Mouse (Mus musculus): ENCODE measurements around the gene Gm49325. TPM values are rescaled to one million over a fixed set of nuclear protein-coding genes. Genes with fewer than 3 reads are reported as not detected.

Gm49325 gene
- 1.8 and 4.5 TPM in 2 replicates for polyA plus RNA-seq (2014; fragmentation: Nextera tagmentation; extraction: Ambion mirVana)

- H3K4me2 ChIP-seq, result peak within 1 kb of the TSS; percentile 97
- WGBS, result under 1% methylated on average over 119 of the region's 119 CpGs
- H3K36me3 ChIP-seq (ENCODE audit: control insufficient read depth, insufficient read depth, low read length), result peaks cover 20% of the 10 kb centered on the region
- peaks cover 13% of the 10 kb centered on the region for H3K4me1 ChIP-seq (replicated peaks; ENCODE audit: control insufficient read depth, insufficient read depth, low read length)
- no peaks in the 10 kb centered on the region for H3K27me3 ChIP-seq (replicated peaks; ENCODE audit: control insufficient read depth, insufficient read depth, low read length)
- peak within 1 kb of the TSS; percentile 98 for H3K27ac ChIP-seq (ENCODE audit: low read depth, low read length)
- H3K4me3 ChIP-seq (ENCODE audit: low read depth, low read length), result peak within 1 kb of the TSS; percentile 85
- peak within 1 kb of the TSS; percentile 94 for H3K9ac ChIP-seq (ENCODE audit: low read depth, low read length)
- ATAC-seq (replicated peaks; ENCODE audit: low FRiP score), result peak; percentile 87
- H3K9me3 ChIP-seq (ENCODE audit: control insufficient read depth, low read length), result no peaks in the 10 kb centered on the region
- peak; percentile 99 for DNase-seq (ENCODE audit: low spot score)
These were observed at the start of gene Gm49325, which contains the start of gene Sumo3 for GRCm38 (mm10) chr10:77605908-77606826. Gene Gm49325 (plus strand): TSS chr10:77606197. Gene Sumo3 (plus strand): TSS chr10:77606097.

DNA sequence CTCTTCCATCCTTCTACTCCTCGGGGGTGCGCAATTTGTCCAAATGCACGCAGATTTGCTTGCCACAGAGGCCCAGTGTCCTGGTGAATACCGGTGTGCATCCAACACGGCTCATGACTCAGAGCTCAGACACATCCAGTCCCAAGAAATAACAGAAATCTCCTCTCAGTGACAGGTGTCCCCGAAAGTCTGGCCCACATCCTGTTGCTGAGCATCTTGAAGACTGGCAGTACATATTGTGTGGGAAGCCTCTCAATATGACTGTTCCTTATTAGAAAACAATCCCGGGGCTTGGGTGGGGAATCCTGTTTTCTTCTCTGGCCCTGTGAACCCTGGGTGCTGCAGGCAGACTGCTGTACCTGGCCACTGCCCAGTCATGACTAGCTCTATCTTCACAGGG lies 49.4 kb upstream of the Gm49325 start:
- Histone ChIP-seq H3K36me3 (ENCODE audit: control insufficient read depth, insufficient read depth, low read length) (no peaks in the 10 kb centered on the region), H3K9me3 (ENCODE audit: control insufficient read depth, low read length) (no peaks in the 10 kb centered on the region), H3K4me1 (replicated peaks; ENCODE audit: control insufficient read depth, insufficient read depth, low read length) (peaks cover 10% of the 10 kb centered on the region), H3K4me3 (ENCODE audit: low read depth, low read length) (no peak overlapping the region), H3K27me3 (replicated peaks; ENCODE audit: control insufficient read depth, insufficient read depth, low read length) (no peaks in the 10 kb centered on the region), H3K9ac (ENCODE audit: low read depth, low read length) (no peak overlapping the region), H3K27ac (ENCODE audit: low read depth, low read length) (no peak overlapping the region), H3K4me2 (no peak overlapping the region)
- WGBS, result 94% methylated on average over 7 of the region's 7 CpGs
- no peak for ATAC-seq (replicated peaks; ENCODE audit: low FRiP score)
- no peak for DNase-seq (ENCODE audit: low spot score)

DNA sequence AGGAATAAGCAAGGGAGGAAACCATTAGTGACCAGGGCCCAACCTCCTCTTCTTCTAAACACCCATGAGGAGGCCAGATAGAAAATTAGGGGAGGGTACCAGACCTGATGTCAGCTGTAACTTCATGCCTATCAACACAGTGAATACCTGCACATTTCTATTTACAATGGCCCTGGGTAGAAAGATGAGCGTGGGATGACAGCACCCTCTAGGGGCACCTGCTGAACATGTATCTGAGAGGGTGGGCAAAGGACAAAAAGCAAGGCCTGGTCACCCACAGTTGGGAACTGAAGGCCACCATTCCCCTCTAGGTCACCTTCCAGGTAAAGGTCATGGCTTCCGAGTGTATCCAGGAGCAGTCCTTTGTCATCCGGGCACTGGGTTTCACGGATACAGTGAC lies 48.4 kb upstream of the Gm49325 start:
- Histone ChIP-seq H3K27ac (ENCODE audit: low read depth, low read length) (no peak overlapping the region), H3K9ac (ENCODE audit: low read depth, low read length) (no peak overlapping the region), H3K9me3 (ENCODE audit: control insufficient read depth, low read length) (no peaks in the 10 kb centered on the region), H3K4me1 (replicated peaks; ENCODE audit: control insufficient read depth, insufficient read depth, low read length) (peaks cover 10% of the 10 kb centered on the region), H3K4me2 (no peak overlapping the region), H3K4me3 (ENCODE audit: low read depth, low read length) (no peak overlapping the region), H3K36me3 (ENCODE audit: control insufficient read depth, insufficient read depth, low read length) (no peaks in the 10 kb centered on the region), H3K27me3 (replicated peaks; ENCODE audit: control insufficient read depth, insufficient read depth, low read length) (no peaks in the 10 kb centered on the region)
- WGBS, result 79% methylated on average over 4 of the region's 4 CpGs
- ATAC-seq (replicated peaks; ENCODE audit: low FRiP score) (no peak), DNase-seq (ENCODE audit: low spot score) (no peak)

- WGBS, result 88% methylated on average over 11 of the region's 11 CpGs
- Histone ChIP-seq H3K9ac (ENCODE audit: low read depth, low read length) (no peak overlapping the region), H3K9me3 (ENCODE audit: control insufficient read depth, low read length) (no peaks in the 10 kb centered on the region), H3K27ac (ENCODE audit: low read depth, low read length) (no peak overlapping the region), H3K4me1 (replicated peaks; ENCODE audit: control insufficient read depth, insufficient read depth, low read length) (peaks cover 10% of the 10 kb centered on the region), H3K4me3 (ENCODE audit: low read depth, low read length) (no peak overlapping the region), H3K27me3 (replicated peaks; ENCODE audit: control insufficient read depth, insufficient read depth, low read length) (no peaks in the 10 kb centered on the region), H3K36me3 (ENCODE audit: control insufficient read depth, insufficient read depth, low read length) (no peaks in the 10 kb centered on the region), H3K4me2 (no peak overlapping the region)
- no peak for ATAC-seq (replicated peaks; ENCODE audit: low FRiP score)
- no peak for DNase-seq (ENCODE audit: low spot score)
These were observed 45.9 kb upstream of the Gm49325 start for GRCm38 (mm10) chr10:77560090-77560489.

GRCm38 (mm10) chr10:77560830-77561229 lies 45.2 kb upstream of the Gm49325 start:
- peak overlapping the region; percentile 48 for H3K27ac ChIP-seq (ENCODE audit: low read depth, low read length)
- DNase-seq (ENCODE audit: low spot score), result no peak
- ATAC-seq (replicated peaks; ENCODE audit: low FRiP score), result peak; percentile 57; the same call in 1 of the 2 replicates
- H3K4me1 ChIP-seq (replicated peaks; ENCODE audit: control insufficient read depth, insufficient read depth, low read length), result peaks cover 10% of the 10 kb centered on the region
- H3K4me2 ChIP-seq, result no peak overlapping the region
- H3K27me3 ChIP-seq (replicated peaks; ENCODE audit: control insufficient read depth, insufficient read depth, low read length), result no peaks in the 10 kb centered on the region
- no peaks in the 10 kb centered on the region for H3K9me3 ChIP-seq (ENCODE audit: control insufficient read depth, low read length)
- no peaks in the 10 kb centered on the region for H3K36me3 ChIP-seq (ENCODE audit: control insufficient read depth, insufficient read depth, low read length)
- 81% methylated on average over 9 of the region's 9 CpGs for WGBS
- H3K4me3 ChIP-seq (ENCODE audit: low read depth, low read length), result no peak overlapping the region
- no peak overlapping the region for H3K9ac ChIP-seq (ENCODE audit: low read depth, low read length)

DNA sequence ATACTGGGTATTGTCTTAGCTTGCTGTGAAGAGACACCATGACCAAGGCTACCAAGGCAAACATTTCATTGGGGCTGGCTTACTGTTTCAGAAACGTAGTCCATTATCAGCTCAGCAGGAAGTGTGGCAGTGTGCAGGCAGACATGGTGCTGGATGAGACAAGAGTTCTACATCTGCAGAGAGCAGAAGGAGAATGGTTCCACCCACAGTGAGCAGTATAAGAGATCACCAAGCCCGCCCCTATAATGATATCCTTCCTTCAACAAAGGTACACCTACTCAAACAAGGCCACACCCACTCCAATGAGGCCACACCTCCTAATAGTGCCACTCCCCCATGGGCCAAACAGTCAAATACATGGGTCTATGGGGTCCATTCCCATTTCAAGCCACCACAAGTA lies 44.5 kb upstream of the Gm49325 start:
- no peak overlapping the region for H3K4me2 ChIP-seq
- no peak overlapping the region for H3K9ac ChIP-seq (ENCODE audit: low read depth, low read length)
- no peak overlapping the region for H3K4me3 ChIP-seq (ENCODE audit: low read depth, low read length)
- ATAC-seq (replicated peaks; ENCODE audit: low FRiP score), result peak; percentile 71
- H3K27me3 ChIP-seq (replicated peaks; ENCODE audit: control insufficient read depth, insufficient read depth, low read length), result no peaks in the 10 kb centered on the region
- H3K4me1 ChIP-seq (replicated peaks; ENCODE audit: control insufficient read depth, insufficient read depth, low read length), result peaks cover 10% of the 10 kb centered on the region
- H3K36me3 ChIP-seq (ENCODE audit: control insufficient read depth, insufficient read depth, low read length), result no peaks in the 10 kb centered on the region
- no peak for DNase-seq (ENCODE audit: low spot score)
- peak overlapping the region; percentile 48; the same call in 1 of the 2 replicates for H3K27ac ChIP-seq (ENCODE audit: low read depth, low read length)
- H3K9me3 ChIP-seq (ENCODE audit: control insufficient read depth, low read length), result no peaks in the 10 kb centered on the region
- 47% methylated on average over 2 of the region's 2 CpGs for WGBS

GRCm38 (mm10) chr10:77565005-77565404 lies 41.0 kb upstream of the Gm49325 start:
- H3K27ac ChIP-seq (ENCODE audit: low read depth, low read length), result no peak overlapping the region
- peaks cover 10% of the 10 kb centered on the region for H3K4me1 ChIP-seq (replicated peaks; ENCODE audit: control insufficient read depth, insufficient read depth, low read length)
- no peak overlapping the region for H3K4me2 ChIP-seq
- DNase-seq (ENCODE audit: low spot score), result no peak
- H3K36me3 ChIP-seq (ENCODE audit: control insufficient read depth, insufficient read depth, low read length), result no peaks in the 10 kb centered on the region
- H3K4me3 ChIP-seq (ENCODE audit: low read depth, low read length), result no peak overlapping the region
- H3K27me3 ChIP-seq (replicated peaks; ENCODE audit: control insufficient read depth, insufficient read depth, low read length), result no peaks in the 10 kb centered on the region
- H3K9me3 ChIP-seq (ENCODE audit: control insufficient read depth, low read length), result no peaks in the 10 kb centered on the region
- H3K9ac ChIP-seq (ENCODE audit: low read depth, low read length), result no peak overlapping the region
- 72% methylated on average over 8 of the region's 8 CpGs for WGBS
- no peak for ATAC-seq (replicated peaks; ENCODE audit: low FRiP score)

DNA sequence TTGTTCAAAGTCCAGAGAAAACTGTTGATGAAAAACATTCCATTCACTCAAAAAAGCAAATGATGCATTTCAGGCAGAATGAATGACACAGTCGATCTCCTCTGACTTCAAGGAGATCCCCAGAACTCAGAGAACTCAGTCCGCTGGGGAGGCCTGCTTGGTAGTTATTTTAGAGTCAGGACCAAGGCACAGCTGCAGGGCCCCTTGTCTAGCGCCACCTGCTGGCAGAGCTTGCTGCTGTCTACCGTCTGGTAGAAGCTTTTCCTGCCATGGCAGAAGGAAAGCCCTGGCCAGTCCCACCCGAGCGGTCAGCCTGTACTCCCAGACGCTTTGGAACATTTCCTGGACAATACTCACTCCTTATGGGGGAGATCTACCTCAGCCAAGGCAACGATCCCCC lies 39.3 kb upstream of the Gm49325 start:
- no peaks in the 10 kb centered on the region for H3K9me3 ChIP-seq (ENCODE audit: control insufficient read depth, low read length)
- no peaks in the 10 kb centered on the region for H3K36me3 ChIP-seq (ENCODE audit: control insufficient read depth, insufficient read depth, low read length)
- peak; percentile 76 for DNase-seq (ENCODE audit: low spot score)
- H3K4me3 ChIP-seq (ENCODE audit: low read depth, low read length), result no peak overlapping the region
- H3K27ac ChIP-seq (ENCODE audit: low read depth, low read length), result no peak overlapping the region
- H3K4me1 ChIP-seq (replicated peaks; ENCODE audit: control insufficient read depth, insufficient read depth, low read length), result no peaks in the 10 kb centered on the region
- 0 out of 2 replicates have a peak, but pooled peaks have one; percentile 48 for ATAC-seq (replicated peaks; ENCODE audit: low FRiP score)
- no peaks in the 10 kb centered on the region for H3K27me3 ChIP-seq (replicated peaks; ENCODE audit: control insufficient read depth, insufficient read depth, low read length)
- 35% methylated on average over 8 of the region's 8 CpGs for WGBS
- no peak overlapping the region for H3K9ac ChIP-seq (ENCODE audit: low read depth, low read length)
- H3K4me2 ChIP-seq, result no peak overlapping the region

DNA sequence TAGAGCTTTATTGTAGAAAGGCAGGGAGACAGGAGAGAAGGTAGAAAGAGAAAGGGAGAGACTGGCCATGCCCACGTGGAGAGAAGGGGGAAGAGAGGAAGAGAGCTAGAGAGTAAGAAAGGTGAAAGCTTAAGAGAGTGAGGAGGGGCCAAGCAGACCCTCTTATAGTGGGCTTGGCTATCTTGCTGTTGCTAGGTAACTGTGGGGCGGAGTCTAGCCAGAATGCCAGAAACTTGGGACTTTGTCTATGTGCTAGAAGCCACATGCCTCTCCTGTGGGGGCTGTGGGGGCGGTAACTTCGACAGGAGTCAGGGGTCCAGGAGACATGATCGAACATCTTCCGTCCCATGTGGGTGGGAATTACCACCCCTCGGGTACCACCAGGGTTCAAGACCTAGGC lies 36.5 kb upstream of the Gm49325 start:
- no peaks in the 10 kb centered on the region for H3K9me3 ChIP-seq (ENCODE audit: control insufficient read depth, low read length)
- WGBS, result 44% methylated on average over 7 of the region's 7 CpGs
- no peak overlapping the region for H3K27ac ChIP-seq (ENCODE audit: low read depth, low read length)
- DNase-seq (ENCODE audit: low spot score) (no peak), ATAC-seq (replicated peaks; ENCODE audit: low FRiP score) (no peak)
- no peaks in the 10 kb centered on the region for H3K36me3 ChIP-seq (ENCODE audit: control insufficient read depth, insufficient read depth, low read length)
- no peak overlapping the region for H3K4me3 ChIP-seq (ENCODE audit: low read depth, low read length)
- no peak overlapping the region for H3K4me2 ChIP-seq
- H3K27me3 ChIP-seq (replicated peaks; ENCODE audit: control insufficient read depth, insufficient read depth, low read length), result no peaks in the 10 kb centered on the region
- H3K4me1 ChIP-seq (replicated peaks; ENCODE audit: control insufficient read depth, insufficient read depth, low read length), result no peaks in the 10 kb centered on the region
- H3K9ac ChIP-seq (ENCODE audit: low read depth, low read length), result no peak overlapping the region
